Mouse (Mus musculus): ENCODE data around the gene Slc9a7.

Gene Slc9a7

DNA sequence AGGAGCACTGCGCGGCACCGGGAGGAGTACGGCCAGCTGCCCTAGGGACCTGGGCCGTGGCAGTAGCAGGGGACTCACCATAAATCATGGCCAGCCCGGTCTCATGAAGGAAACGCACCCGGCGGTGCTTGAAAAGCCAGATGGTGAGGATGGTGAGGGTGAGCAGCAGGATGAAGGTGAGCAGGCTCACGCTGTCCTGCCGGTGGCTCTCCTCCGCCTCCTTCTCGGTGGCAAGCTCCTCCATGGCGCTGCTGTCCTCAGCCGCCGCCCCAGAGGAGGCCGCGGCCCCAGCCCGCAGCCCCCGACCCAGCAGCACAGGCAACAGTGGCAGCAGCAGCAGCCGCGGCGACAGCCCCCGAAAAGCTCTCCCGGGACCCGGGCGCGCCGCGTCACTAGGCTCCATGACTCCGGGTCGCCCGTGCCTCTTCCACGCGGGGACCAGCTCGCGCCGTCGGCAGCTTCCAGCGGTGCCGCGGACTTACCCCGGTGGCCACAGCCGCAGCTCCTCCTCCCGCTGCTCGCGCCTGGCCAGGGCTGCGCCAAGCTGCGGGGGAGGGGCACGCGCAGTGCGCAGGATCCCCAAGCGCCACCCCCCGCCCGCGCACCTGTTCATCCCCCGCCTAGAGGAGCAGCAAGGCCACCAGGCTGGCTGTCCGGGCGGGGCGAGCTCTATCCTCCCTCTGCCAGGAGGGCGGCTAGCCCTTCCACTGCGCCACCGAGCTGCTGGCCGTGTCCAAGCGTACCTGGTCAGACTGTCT lies at the start of gene Slc9a7:
Slc9a7 (minus strand) TSS at position 526 of the 758 bp plus-strand sequence.
- peak; percentile 91 for DNase-seq

- DNase-seq = peak; percentile 39
Observed at GRCm38 (mm10) chrX:20335722-20336121, 44.1 kb upstream of the Slc9a7 start.

DNA sequence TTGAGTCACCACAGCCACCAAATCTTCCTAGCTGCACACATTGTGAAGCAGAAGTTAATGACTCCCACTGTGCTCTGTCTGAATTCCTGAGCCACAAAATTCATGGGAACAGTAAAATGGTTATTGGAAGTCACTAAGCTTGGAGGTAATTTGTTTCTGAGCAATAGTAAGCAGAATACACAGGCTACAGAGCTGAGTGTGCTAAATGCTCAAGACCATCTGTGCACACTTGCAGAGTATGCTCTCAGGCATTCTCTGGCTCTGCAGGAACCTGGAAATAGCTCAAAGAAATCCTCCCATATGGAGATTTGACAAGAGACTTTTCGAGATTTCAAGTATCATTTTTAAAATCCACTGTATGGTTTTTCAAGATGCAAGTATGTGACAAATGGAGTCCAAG lies 41.1 kb upstream of the Slc9a7 start:
- DNase-seq = no peak

DNA sequence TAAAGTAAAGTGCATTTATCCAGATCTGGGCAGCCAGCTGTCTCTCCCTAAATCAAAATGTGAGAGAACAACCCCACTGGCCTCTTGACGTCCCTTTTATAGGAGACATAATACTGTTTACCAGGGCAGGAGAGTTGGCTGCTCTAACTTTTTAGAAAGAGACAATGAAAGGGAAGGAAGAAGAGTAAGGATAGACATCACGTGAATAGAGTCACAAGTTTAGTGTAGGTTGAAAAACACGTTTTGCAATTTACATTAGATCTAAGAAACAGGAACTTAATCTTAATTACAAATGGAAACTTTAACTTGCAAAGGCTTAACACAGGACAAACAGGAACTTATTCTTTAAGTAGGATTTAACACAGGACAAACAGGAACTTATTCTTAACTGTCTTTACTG lies 15.6 kb upstream of the Slc9a7 start:
- DNase-seq = no peak

- DNase-seq = no peak
Observed at GRCm38 (mm10) chrX:20305941-20306340, 14.3 kb upstream of the Slc9a7 start.

DNA sequence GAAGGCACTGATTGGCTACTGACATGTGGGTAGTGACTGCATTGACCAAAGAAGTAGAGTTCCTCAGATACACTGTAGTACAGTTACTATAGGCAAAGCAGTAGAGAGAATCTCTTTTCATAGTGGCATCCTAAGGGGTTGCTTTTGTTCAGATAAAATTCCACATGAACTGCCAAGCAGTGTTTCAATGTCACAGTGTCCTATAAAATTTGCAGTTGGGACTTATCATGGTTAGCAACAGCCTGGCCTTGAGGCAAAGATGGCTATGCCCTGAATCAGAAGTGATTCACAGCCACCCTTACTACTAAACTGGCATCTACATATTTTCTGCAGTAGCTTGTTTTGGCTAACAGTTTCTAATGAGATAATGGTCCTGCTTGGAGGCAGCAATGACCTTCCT lies 11.7 kb upstream of the Slc9a7 start:
- DNase-seq = no peak

GRCm38 (mm10) chrX:20292040-20292417 lies 422 bp upstream of the Slc9a7 start:
- no peak for DNase-seq

- DNase-seq = no peak
Observed at GRCm38 (mm10) chrX:20290715-20291114, 892 bp downstream of the Slc9a7 start.

- DNase-seq = peak; percentile 30
Observed at GRCm38 (mm10) chrX:20288674-20289073, 2.9 kb downstream of the Slc9a7 start.

GRCm38 (mm10) chrX:20286254-20286653 lies 5.4 kb downstream of the Slc9a7 start:
- no peak for DNase-seq

GRCm38 (mm10) chrX:20279424-20279823 lies 12.2 kb downstream of the Slc9a7 start:
- no peak for DNase-seq

DNA sequence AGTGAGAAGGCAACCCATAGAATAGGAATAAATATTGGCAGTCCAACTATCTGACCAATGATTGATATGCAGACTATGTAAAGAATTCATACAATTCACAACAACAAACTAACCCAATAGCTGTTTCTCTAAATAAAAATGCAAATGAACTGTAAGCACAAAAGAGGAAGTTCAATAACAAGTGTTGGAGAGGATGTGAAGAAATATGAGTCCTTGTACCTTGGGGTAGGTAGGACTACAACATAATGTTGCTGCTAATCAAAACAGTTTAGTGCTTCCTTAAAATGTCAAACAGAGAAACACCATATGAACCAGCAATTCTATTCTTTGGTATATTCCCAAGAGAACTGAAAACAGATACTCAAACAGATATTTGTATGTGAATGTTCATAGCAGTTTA lies 17.8 kb downstream of the Slc9a7 start:
- no peak for DNase-seq

GRCm38 (mm10) chrX:20271980-20272379 lies 19.6 kb downstream of the Slc9a7 start:
- no peak for DNase-seq

- no peak for DNase-seq
Observed at GRCm38 (mm10) chrX:20269980-20270379, 21.6 kb downstream of the Slc9a7 start.

GRCm38 (mm10) chrX:20264370-20264769 lies 27.2 kb downstream of the Slc9a7 start:
- DNase-seq = no peak

GRCm38 (mm10) chrX:20228102-20228501 lies 63.5 kb downstream of the Slc9a7 start:
- no peak for DNase-seq

DNA sequence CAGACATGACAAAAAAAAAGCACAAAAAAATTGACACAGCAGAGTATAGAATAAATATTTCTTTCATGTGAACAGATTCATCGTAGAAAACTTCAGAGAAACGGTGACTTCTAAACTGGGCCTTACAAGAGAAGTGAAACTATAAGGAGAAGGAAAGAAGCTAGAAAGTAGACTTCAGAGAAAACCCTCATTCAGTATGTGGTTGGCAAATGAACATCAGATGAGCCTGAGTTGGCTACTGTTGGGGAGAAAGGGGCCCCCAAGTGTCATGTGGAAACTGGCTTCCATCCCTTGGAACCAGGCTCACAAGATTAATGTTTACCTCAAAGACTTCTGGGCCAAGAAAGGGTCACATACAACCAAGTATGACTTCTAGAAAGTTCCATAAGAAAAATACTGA lies 70.1 kb downstream of the Slc9a7 start:
- no peak for DNase-seq

GRCm38 (mm10) chrX:20185616-20186015 lies 106.0 kb downstream of the Slc9a7 start:
- no peak for DNase-seq

DNA sequence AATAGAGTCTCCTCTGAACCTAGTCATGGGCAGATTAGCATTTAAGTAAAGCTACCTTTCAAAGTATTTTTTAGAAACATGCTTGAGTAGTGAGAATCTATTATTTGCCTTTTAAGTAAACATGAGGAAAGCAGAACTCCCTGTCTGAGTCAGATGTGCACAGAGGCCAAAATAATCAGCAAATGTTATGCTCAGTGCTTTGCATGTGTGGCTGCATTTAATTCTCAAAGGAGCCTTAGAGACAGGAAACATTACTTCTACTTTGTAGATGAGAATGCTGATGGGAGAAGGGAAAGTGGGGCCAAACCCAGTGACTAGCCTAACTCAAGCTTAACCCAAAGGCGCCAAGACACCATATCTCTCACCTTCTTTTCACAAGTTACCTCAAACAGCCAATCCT lies 114.8 kb downstream of the Slc9a7 start:
- no peak for DNase-seq

DNA sequence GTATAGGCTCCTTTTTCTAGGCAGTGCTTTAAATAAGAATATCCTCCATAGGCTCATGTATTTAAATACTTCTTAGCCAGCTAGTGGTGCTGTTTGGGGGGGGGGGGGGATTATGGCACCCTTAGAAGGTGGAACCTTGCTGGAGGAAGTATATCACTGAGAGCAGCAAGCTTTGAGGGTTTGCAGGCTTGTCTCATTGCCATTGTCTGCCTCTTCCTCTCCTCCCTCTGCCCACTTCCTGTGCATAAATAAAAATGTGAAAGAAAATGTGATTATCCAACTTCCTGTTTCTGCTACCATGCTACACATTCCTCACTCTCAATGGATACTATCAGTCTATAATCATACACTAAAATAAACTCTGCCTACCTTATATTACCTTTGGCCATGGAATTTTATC lies 123.2 kb downstream of the Slc9a7 start:
- no peak for DNase-seq

DNA sequence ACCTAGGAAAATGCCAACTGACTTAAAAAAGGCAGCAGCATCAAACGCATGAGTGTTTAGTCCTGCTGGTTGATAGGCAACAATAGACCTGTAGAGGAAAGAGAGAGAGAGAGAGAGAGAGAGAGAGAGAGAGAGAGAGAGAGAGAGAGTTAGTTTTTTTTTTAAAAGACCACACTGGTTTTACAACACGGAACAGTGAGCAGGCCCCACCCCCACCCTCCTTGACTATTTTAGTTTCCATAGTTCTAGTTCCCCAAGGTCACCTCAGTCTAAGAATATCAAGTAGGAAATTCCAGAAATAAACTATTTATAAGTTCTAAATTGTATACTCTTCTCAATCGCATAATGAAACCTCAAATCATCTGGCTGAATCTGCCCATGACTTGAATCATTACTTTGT lies 126.6 kb downstream of the Slc9a7 start:
- DNase-seq = no peak

DNA sequence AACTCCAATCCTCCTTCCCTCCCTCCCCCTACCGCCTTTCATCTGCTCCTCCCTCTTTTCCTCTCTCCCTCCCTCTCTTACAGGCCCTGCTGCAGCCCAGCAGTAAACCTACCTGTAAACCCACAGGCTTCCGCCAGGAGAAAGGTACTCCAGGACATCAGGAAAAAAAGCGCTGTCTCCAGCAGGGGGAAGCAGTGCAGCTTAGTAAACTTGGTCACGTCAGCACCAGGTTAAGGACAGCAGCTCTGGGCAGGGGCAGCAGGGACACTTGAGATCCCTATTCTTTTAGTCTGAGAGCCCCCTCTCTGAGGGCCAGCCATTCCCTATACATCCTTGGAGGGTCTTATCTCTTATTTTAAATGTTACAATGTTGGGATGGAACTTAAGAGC lies 129.3 kb downstream of the Slc9a7 start:
- no peak for DNase-seq

- no peak for DNase-seq
Observed at GRCm38 (mm10) chrX:20161687-20162321, 129.8 kb downstream of the Slc9a7 start.

GRCm38 (mm10) chrX:20160301-20160700 lies 131.3 kb downstream of the Slc9a7 start:
- peak; percentile 90 for DNase-seq

GRCm38 (mm10) chrX:20157519-20157918 lies 134.1 kb downstream of the Slc9a7 start:
- peak; percentile 84 for DNase-seq
